Mouse (Mus musculus) midbrain, embryonic 14.5 days (tissue): ENCODE measurements at regions not wholly inside any gene's neighbourhood (a gene's known extent, or its start where the extent isn't known, plus 50 kb on each side); places are given as distances from the start of the nearest gene placed in this dataset.

ENCODE experiments used
- ATAC-seq: fragments of 200-750 bp; cut with Nextera tagmentation; 2 replicates; pipeline ENCODE4 v1.8.0; 2017; ENCODE audit warnings: moderate number of reproducible peaks, moderate library complexity; ENCODE audit not compliant: low FRiP score, low TSS enrichment
- DNase-seq: peaks from one replicate; pipeline ENCODE4 v3.0.0-alpha.2; 2015
- H3K27ac ChIP-seq: fragments of 300-500 bp; sonication (generic); replicated peaks from 2 replicates; pipeline ENCODE4 v1.5.1; 2014; ENCODE audit warnings: mild to moderate bottlenecking, low read depth, low read length, moderate library complexity
- H3K27me3 ChIP-seq: fragments of 300-500 bp; sonication (generic); 2 replicates; pipeline ENCODE4 v1.6.1; 2014; ENCODE audit warnings: low read length, control low read depth, mixed read lengths; ENCODE audit not compliant: control insufficient read depth, insufficient read depth
- H3K36me3 ChIP-seq: fragments of 300-500 bp; sonication (generic); 2 replicates; pipeline ENCODE4 v1.6.1; 2014; ENCODE audit warnings: low read length, control low read depth; ENCODE audit not compliant: control insufficient read depth, insufficient read depth
- H3K4me1 ChIP-seq: fragments of 300-500 bp; sonication (generic); 2 replicates; pipeline ENCODE4 v1.6.1; 2014; ENCODE audit warnings: mild to moderate bottlenecking, antibody characterized with exemption, low read length, control low read depth; ENCODE audit not compliant: control insufficient read depth, insufficient read depth
- H3K4me2 ChIP-seq: fragments of 300-500 bp; sonication (generic); 2 replicates; pipeline ENCODE4 v1.6.1; 2014; ENCODE audit warnings: mild to moderate bottlenecking, low read length, moderate library complexity
- H3K4me3 ChIP-seq: fragments of 300-500 bp; sonication (generic); replicated peaks from 2 replicates; pipeline ENCODE4 v1.5.1; 2014; ENCODE audit warnings: low read depth, low read length
- H3K9ac ChIP-seq: fragments of 300-500 bp; sonication (generic); replicated peaks from 2 replicates; pipeline ENCODE4 v1.6.1; 2014; ENCODE audit warnings: mild to moderate bottlenecking, low read length, moderate library complexity
- H3K9me3 ChIP-seq: fragments of 300-500 bp; sonication (generic); 2 replicates; pipeline ENCODE4 v1.6.1; 2016; ENCODE audit warnings: low read length, control low read depth, mixed read lengths; ENCODE audit not compliant: control insufficient read depth
- WGBS: fragments of 180-500 bp; shearing (Covaris S2); extraction: QIAGEN DNeasy Blood & Tissue Kit; methylation state at CpG from one replicate; pipeline ENCODE4 v1.1.7; 2014; 5-methylcytosine and 5-hydroxymethylcytosine counted together

DNA sequence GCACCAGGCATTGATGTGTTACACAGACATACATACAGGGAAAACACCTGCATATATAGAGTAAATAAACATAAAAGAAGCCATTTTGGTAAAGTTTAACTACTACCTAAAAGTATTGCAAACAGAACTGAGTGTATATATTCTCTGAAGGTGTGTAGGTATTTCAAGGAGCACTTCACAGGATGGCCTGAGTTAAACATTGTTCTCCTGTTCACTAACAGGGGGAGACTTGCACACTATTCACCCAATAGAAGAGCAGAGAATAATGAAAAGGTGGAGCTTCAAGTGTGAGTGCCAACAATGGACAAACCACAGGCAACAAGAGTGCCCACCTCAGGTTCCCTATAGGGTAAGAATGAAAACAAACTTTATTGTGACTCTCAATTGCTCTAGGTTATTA lies 347.7 kb downstream of the Oca2 start:
- no peak overlapping the region for H3K4me3 ChIP-seq
- no peak overlapping the region for H3K27ac ChIP-seq
- H3K27me3 ChIP-seq: no peaks in the 10 kb centered on the region
- H3K36me3 ChIP-seq: no peaks in the 10 kb centered on the region
- no peak overlapping the region for H3K4me2 ChIP-seq
- DNase-seq (no peak), ATAC-seq (no peak)
- no peaks in the 10 kb centered on the region for H3K9me3 ChIP-seq
- H3K4me1 ChIP-seq: peaks cover 8% of the 10 kb centered on the region; the same call in 1 of the 2 replicates
- no peak overlapping the region for H3K9ac ChIP-seq

DNA sequence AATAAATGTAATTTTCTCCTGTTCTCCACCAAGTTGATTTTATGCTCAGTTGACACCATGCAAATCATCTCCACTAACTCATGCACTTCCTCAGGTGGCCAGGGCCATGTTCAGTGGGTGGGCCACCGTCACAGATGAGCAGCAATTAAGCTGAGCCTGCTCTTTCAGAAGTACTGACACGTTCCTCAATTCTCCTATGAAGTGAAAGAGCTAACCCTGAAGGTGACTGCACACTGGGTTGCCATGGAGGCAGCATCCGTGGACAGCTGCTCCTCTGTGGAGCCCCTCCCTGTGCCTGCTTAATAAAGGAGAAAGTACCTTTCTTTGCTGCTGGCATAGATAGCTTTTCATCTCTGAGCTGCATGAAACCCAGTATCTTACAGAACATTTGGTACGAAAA lies 351.3 kb downstream of the Oca2 start:
- Histone ChIP-seq H3K27ac (peak overlapping the region; percentile 8; the same call in 1 of the 2 replicates), H3K27me3 (no peaks in the 10 kb centered on the region), H3K4me1 (peaks cover 8% of the 10 kb centered on the region; the same call in 1 of the 2 replicates), H3K9me3 (no peaks in the 10 kb centered on the region), H3K36me3 (no peaks in the 10 kb centered on the region), H3K4me3 (no peak overlapping the region), H3K4me2 (no peak overlapping the region), H3K9ac (no peak overlapping the region)
- WGBS: 17% methylated on average over 4 of the region's 4 CpGs
- ATAC-seq: peak; percentile 82
- DNase-seq: peak; percentile 71

GRCm38 (mm10) chr7:56591321-56591720 lies 351.8 kb downstream of the Oca2 start:
- 42% methylated on average over 3 of the region's 3 CpGs for WGBS
- H3K9me3 ChIP-seq: no peaks in the 10 kb centered on the region
- H3K27ac ChIP-seq: peak overlapping the region; percentile 77
- no peaks in the 10 kb centered on the region for H3K27me3 ChIP-seq
- no peaks in the 10 kb centered on the region for H3K36me3 ChIP-seq
- no peak overlapping the region for H3K4me2 ChIP-seq
- DNase-seq: peak; percentile 26
- ATAC-seq: no peak
- no peak overlapping the region for H3K4me3 ChIP-seq
- peaks cover 8% of the 10 kb centered on the region; the same call in 1 of the 2 replicates for H3K4me1 ChIP-seq
- H3K9ac ChIP-seq: no peak overlapping the region

- WGBS: 58% methylated on average over 4 of the region's 4 CpGs
- peak; percentile 1 for DNase-seq
These were observed 358.5 kb downstream of the Oca2 start for GRCm38 (mm10) chr7:56597952-56598595.

More at GRCm38 (mm10) chr7:56597952-56598595, 358.5 kb downstream of the Oca2 start:
- Histone ChIP-seq H3K4me2 (no peak overlapping the region), H3K9ac (no peak overlapping the region), H3K36me3 (no peaks in the 10 kb centered on the region), H3K9me3 (no peaks in the 10 kb centered on the region), H3K27ac (no peak overlapping the region), H3K4me3 (no peak overlapping the region), H3K4me1 (no peaks in the 10 kb centered on the region), H3K27me3 (no peaks in the 10 kb centered on the region)
- ATAC-seq: no peak
